Mouse (Mus musculus) testis, adult 2 months (tissue): ENCODE measurements around the gene Dpf2. TPM values are rescaled to one million over a fixed set of nuclear protein-coding genes. Genes with fewer than 3 reads are reported as not detected.

ENCODE experiments used
- H3K27ac ChIP-seq: fragments of 200-500 bp; 2 replicates; pipeline ENCODE4 v1.5.1; 2012; ENCODE audit warnings: low read depth, low read length; ENCODE audit not compliant: control insufficient read depth, insufficient read depth
- H3K27me3 ChIP-seq: fragments of 200-500 bp; 2 replicates; pipeline ENCODE4 v1.6.1; 2012; ENCODE audit warnings: mild to moderate bottlenecking, low read length, moderate library complexity; ENCODE audit not compliant: control insufficient read depth, insufficient read depth
- H3K36me3 ChIP-seq: fragments of 200-500 bp; 2 replicates; pipeline ENCODE4 v1.6.1; 2012; ENCODE audit warnings: mild to moderate bottlenecking, low read length; ENCODE audit not compliant: control insufficient read depth, insufficient read depth
- H3K4me1 ChIP-seq: fragments of 200-500 bp; 2 replicates; pipeline ENCODE4 v1.6.1; 2012; ENCODE audit warnings: low read length; ENCODE audit not compliant: control insufficient read depth, insufficient read depth
- H3K4me3 ChIP-seq: fragments of 200-500 bp; 2 replicates; pipeline ENCODE4 v1.5.1; 2012; ENCODE audit warnings: low read depth, mild to moderate bottlenecking, low read length, moderate library complexity, mixed read lengths; ENCODE audit not compliant: control insufficient read depth
- CTCF ChIP-seq: fragments of 200-500 bp; IDR thresholded peaks from 2 replicates; pipeline ENCODE4 v1.5.1; 2012; ENCODE audit warnings: low read depth, mild to moderate bottlenecking, inconsistent platforms, low read length, moderate library complexity; ENCODE audit not compliant: control insufficient read depth, insufficient read depth, insufficient replicate concordance
- POLR2A ChIP-seq: fragments of 200-500 bp; IDR thresholded peaks from 2 replicates; pipeline ENCODE4 v1.6.1; 2012; ENCODE audit warnings: low read depth, mild to moderate bottlenecking, inconsistent platforms, low read length, moderate library complexity; ENCODE audit not compliant: control insufficient read depth
- polyA plus RNA-seq: library from polyadenylated mRNA; depleted of rRNA; stranded (reverse); fragments of >200 nt; gene quantifications from 2 replicates; pipeline ENCODE4 v1.2.3, GENCODE M21; 2012

Gene Dpf2
- polyA plus RNA-seq, 1 experiment, result 69.2 TPM

DNA sequence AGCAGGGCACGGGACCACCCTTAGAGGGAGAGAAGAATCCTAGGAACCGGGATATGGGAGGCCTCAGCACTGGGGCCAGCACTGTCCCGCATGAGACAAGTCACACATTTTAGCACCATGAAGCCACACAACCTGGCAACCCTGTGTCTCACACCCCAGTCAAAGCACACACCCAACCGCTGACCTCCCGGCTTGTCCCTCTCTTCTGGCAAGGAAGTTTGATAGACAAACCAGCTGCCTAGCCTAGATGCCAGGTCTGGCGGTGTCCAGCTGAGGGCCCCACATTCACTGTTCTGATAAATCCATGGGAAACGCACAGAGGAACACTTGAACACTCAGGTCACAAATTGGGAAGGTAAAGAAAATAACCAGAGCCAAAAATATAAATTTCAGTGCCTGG, 29.8 kb upstream of the Dpf2 start:
- Histone ChIP-seq H3K27me3 (no peaks in the 10 kb centered on the region), H3K4me1 (peaks cover 10% of the 10 kb centered on the region), H3K27ac (no peak overlapping the region), H3K4me3 (no peak overlapping the region), H3K36me3 (no peaks in the 10 kb centered on the region; the same call in none of the 2 replicates)
- no peak for TF ChIP-seq CTCF

DNA sequence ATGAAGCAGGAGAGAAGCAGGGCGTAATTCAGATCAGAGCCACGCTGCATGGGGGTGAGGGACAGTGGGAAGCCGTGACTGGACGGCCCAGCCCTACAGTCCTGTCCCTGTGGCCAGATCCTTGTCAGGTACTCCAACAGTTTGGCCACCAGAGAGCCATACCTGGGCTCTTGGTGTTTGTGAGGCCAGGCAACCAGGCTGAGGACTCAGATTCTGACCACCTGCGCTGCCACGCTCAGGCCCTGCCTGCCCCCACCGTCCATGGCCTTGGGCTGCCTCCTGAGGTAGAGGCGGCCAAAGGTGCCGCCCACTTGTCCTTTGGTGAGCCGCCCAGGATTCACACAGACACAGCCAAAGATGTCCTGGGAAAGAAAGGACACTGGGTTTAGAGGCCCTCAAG, 27.8 kb upstream of the Dpf2 start:
- Histone ChIP-seq H3K36me3 (no peaks in the 10 kb centered on the region; the same call in 1 of the 2 replicates), H3K27ac (peak overlapping the region; percentile 27), H3K4me1 (peaks cover 14% of the 10 kb centered on the region), H3K27me3 (no peaks in the 10 kb centered on the region), H3K4me3 (no peak overlapping the region)
- TF ChIP-seq POLR2A (no peak), CTCF (no peak)

DNA sequence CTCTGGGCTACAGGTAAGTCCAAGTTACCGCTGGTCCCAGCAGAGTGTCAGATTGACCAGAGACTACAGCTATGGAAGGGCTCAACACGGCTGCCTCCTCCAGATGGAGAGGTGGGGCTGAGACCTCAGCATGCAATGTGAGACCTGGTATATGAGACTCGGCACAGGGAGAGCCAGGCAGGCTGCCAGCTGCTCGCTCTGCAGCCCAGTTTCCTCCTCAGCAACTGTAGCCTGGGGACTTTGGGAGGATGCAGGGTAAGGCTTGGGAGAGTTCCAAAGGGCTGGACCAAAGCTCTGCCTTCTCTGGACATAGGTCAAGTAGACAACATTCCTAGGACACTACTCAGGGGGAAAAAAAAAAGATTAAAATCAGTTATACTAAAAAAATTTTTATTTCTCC, 27.4 kb upstream of the Dpf2 start:
- TF ChIP-seq CTCF, result no peak
- TF ChIP-seq POLR2A, result no peak
- peaks cover 14% of the 10 kb centered on the region for H3K4me1 ChIP-seq
- H3K27ac ChIP-seq, result no peak overlapping the region
- H3K4me3 ChIP-seq, result no peak overlapping the region
- H3K36me3 ChIP-seq, result no peaks in the 10 kb centered on the region; the same call in 1 of the 2 replicates
- H3K27me3 ChIP-seq, result no peaks in the 10 kb centered on the region

DNA sequence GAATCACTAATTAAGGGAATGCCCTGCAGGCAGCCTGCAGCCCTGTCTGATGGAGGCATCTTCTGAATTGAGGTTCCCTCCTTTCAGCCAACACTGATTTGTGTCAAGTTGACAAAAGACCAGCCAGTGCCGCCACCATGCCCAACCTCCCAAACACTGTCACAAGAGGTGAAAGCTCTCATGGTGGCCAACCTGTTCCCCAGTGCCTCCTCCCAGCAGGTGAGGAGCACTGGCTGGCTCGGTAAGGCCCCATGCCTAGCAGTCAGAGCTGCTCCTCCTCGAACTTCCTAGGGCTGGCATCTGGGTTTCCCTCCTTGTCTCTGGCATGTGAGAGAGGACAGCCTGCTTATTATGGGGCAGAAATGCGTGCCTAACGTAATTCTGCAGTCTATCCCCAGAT, 26.9 kb upstream of the Dpf2 start:
- Histone ChIP-seq H3K4me3 (no peak overlapping the region), H3K27ac (no peak overlapping the region), H3K4me1 (peaks cover 14% of the 10 kb centered on the region), H3K27me3 (no peaks in the 10 kb centered on the region), H3K36me3 (no peaks in the 10 kb centered on the region; the same call in 1 of the 2 replicates)
- no peak for TF ChIP-seq CTCF
- TF ChIP-seq POLR2A, result no peak

DNA sequence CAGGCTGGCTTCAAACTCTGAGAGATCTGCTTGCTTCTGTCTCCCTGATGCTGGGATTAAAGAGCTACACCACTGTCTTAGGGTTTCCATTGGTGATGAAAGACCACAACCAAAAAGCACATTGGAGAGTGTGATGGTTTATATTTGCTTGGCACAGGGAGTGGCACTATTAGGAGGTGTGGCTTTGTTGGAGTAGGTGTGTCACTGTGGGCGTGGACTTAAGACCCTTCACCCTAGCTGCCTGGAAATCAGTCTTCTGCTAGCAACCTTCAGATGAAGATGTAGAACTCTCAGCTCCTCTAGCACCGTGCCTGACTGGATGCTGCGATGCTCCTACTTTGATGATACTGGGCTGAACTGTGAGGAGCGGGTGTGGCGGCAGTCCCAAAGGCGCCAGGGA, 25.7 kb upstream of the Dpf2 start:
- H3K36me3 ChIP-seq, result no peaks in the 10 kb centered on the region; the same call in 1 of the 2 replicates
- no peak overlapping the region for H3K27ac ChIP-seq
- no peaks in the 10 kb centered on the region for H3K27me3 ChIP-seq
- TF ChIP-seq POLR2A (no peak), CTCF (no peak)
- H3K4me1 ChIP-seq, result peaks cover 14% of the 10 kb centered on the region
- no peak overlapping the region for H3K4me3 ChIP-seq

DNA sequence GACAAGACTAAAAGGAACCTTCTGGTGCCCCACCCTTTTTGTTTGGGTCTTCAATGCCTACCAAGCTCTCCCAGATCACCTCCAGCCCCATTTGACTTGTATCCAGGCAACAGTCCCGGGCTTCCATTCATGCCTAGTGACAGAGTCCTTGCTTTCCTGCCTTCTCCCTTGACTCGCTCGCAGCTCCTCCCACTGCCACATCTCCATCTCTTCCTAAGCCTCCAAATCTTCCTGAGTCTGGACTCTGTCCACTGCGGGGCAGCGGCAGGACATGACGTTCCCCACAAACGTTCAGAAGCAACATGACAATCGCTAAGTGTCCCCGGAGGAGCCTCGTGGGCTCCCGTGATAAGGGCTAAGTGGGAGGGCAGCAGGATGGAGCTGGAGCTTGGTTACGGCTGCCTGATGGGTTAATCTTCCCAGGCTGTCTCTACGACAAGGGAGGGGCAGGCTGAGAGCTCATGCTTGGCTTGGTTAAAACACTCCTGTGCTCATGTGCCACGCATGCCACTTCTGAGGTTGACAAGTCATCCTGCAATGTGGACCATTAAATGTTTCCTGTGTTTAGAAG, 25.1 kb upstream of the Dpf2 start:
- H3K36me3 ChIP-seq, result no peaks in the 10 kb centered on the region
- H3K4me3 ChIP-seq, result no peak overlapping the region
- no peaks in the 10 kb centered on the region for H3K27me3 ChIP-seq
- TF ChIP-seq CTCF (no peak), POLR2A (peak; percentile 30; the same call in 1 of the 2 replicates)
- peak overlapping the region; percentile 26; the same call in 1 of the 2 replicates for H3K27ac ChIP-seq
- H3K4me1 ChIP-seq, result peaks cover 14% of the 10 kb centered on the region

DNA sequence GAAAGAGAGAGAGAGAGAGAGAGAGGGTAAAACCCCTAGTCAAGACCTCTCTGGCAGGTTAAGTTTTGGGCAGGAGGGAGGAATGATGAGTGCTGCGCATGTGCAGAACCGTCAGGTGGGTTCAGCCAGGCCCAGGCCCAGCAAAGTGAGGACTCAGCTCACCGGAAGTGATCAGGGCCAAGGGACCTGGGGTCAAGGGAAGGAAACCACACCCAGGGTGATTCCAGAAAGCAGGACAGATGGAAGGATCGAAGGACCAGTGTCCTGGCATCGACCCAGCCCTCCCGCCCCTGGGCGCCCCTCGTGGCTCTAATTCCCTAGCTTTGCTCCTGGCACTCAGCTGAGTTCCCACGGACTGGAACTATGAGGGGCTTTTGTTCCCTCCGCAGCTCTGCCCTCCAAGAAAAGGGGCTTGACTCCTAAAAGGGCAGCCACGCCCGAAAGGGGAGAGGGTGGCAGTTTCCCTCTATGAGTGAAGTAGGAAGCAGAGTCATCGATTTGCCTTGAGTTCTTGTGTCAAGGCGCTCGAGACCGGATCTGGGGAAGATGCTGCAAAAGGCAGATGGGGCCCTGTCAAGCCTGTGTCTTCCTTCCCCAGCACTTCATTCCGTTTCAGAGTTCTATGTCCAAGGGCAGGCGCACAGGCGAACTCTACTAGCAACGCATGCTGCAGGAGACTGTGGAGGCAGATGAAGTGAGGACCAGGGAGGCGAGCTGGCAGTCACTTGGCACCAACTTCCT, 24.5 kb upstream of the Dpf2 start:
- Histone ChIP-seq H3K27me3 (no peaks in the 10 kb centered on the region), H3K27ac (peak overlapping the region; percentile 26; the same call in 1 of the 2 replicates), H3K4me3 (peak overlapping the region; percentile 44), H3K36me3 (no peaks in the 10 kb centered on the region), H3K4me1 (peaks cover 14% of the 10 kb centered on the region)
- TF ChIP-seq POLR2A, result no peak
- TF ChIP-seq CTCF, result no peak
